Mouse (Mus musculus) heart, embryonic 13.5 days (tissue): ENCODE data around the gene Cabin1. TPM values are rescaled to one million over a fixed set of nuclear protein-coding genes. Genes with fewer than 3 reads are reported as not detected.
A peak's percentile ranks its signal among the peaks of the same experiment; 100 is the strongest.

Experiments
- ATAC-seq: fragments of 200-750 bp; cut with Nextera tagmentation; 2 replicates; pipeline ENCODE4 v1.8.0; 2017; ENCODE audit warnings: moderate TSS enrichment; ENCODE audit not compliant: insufficient number of reproducible peaks, low FRiP score, low TSS enrichment; ENCODE audit errors: extremely low read depth
- H3K27ac ChIP-seq: fragments of 300-500 bp; sonication (generic); replicated peaks from 2 replicates; pipeline ENCODE4 v1.5.1; 2015; ENCODE audit warnings: moderate library complexity, mild to moderate bottlenecking, inconsistent platforms
- H3K27me3 ChIP-seq: fragments of 300-500 bp; sonication (generic); replicated peaks from 2 replicates; pipeline ENCODE4 v1.6.1; 2015; ENCODE audit warnings: mild to moderate bottlenecking, inconsistent platforms
- H3K36me3 ChIP-seq: fragments of 300-500 bp; sonication (generic); 2 replicates; pipeline ENCODE4 v1.6.1; 2015; ENCODE audit warnings: mild to moderate bottlenecking, inconsistent platforms
- H3K4me1 ChIP-seq: fragments of 300-500 bp; sonication (generic); 2 replicates; pipeline ENCODE4 v1.6.1; 2015; ENCODE audit warnings: inconsistent platforms
- H3K4me2 ChIP-seq: fragments of 300-500 bp; sonication (generic); 2 replicates; pipeline ENCODE4 v1.6.1; 2015; ENCODE audit warnings: inconsistent platforms, mild to moderate bottlenecking, moderate library complexity
- H3K4me3 ChIP-seq: fragments of 300-500 bp; sonication (generic); 2 replicates; pipeline ENCODE4 v1.5.1; 2015; ENCODE audit warnings: moderate library complexity, mild to moderate bottlenecking, inconsistent platforms
- H3K9ac ChIP-seq: fragments of 300-500 bp; sonication (generic); 2 replicates; pipeline ENCODE4 v1.6.1; 2015; ENCODE audit warnings: inconsistent platforms, mild to moderate bottlenecking, moderate library complexity
- H3K9me3 ChIP-seq: fragments of 300-500 bp; sonication (generic); 2 replicates; pipeline ENCODE4 v1.6.1; 2016; ENCODE audit warnings: inconsistent platforms
- whole genome bisulfite sequencing: fragments of 180-500 bp; shearing (Covaris S2); methylation state at CpG from one replicate; pipeline ENCODE4 v1.1.7; 2015; ENCODE audit warnings: mixed read lengths; 5-methylcytosine and 5-hydroxymethylcytosine counted together
- polyA plus RNA-seq: library from polyadenylated mRNA; unstranded; fragments of >200 nt; fragmentation: Nextera tagmentation; extraction: Ambion mirVana; gene quantifications from 2 replicates; pipeline ENCODE4 v1.2.1, GENCODE M21; 2015

The Cabin1 gene
- polyA plus RNA-seq, 1 experiment from 2014 or later, result 24.3 TPM

GRCm38 (mm10) chr10:75709261-75709660 is 54.9 kb downstream of the Cabin1 start:
- no peaks in the 10 kb centered on the region for H3K27me3 ChIP-seq
- peaks cover 80% of the 10 kb centered on the region for H3K36me3 ChIP-seq
- peaks cover 24% of the 10 kb centered on the region for H3K4me1 ChIP-seq
- no peak overlapping the region for H3K9ac ChIP-seq
- no peak overlapping the region for H3K27ac ChIP-seq
- ATAC-seq, result no peak
- WGBS, result 80% methylated on average over 9 of the region's 9 CpGs
- H3K9me3 ChIP-seq, result no peaks in the 10 kb centered on the region
- H3K4me3 ChIP-seq, result no peak overlapping the region
- H3K4me2 ChIP-seq, result no peak overlapping the region

GRCm38 (mm10) chr10:75708633-75708992 is 55.5 kb downstream of the Cabin1 start:
- H3K4me1 ChIP-seq, result peaks cover 31% of the 10 kb centered on the region
- no peaks in the 10 kb centered on the region for H3K9me3 ChIP-seq
- no peak overlapping the region for H3K27ac ChIP-seq
- no peak overlapping the region for H3K4me3 ChIP-seq
- no peaks in the 10 kb centered on the region for H3K27me3 ChIP-seq
- no peak overlapping the region for H3K4me2 ChIP-seq
- ATAC-seq, result 0 out of 2 replicates have a peak, but pooled peaks have one; percentile 34
- H3K9ac ChIP-seq, result no peak overlapping the region
- WGBS, result 50% methylated on average over 9 of the region's 9 CpGs
- peaks cover 74% of the 10 kb centered on the region for H3K36me3 ChIP-seq

DNA sequence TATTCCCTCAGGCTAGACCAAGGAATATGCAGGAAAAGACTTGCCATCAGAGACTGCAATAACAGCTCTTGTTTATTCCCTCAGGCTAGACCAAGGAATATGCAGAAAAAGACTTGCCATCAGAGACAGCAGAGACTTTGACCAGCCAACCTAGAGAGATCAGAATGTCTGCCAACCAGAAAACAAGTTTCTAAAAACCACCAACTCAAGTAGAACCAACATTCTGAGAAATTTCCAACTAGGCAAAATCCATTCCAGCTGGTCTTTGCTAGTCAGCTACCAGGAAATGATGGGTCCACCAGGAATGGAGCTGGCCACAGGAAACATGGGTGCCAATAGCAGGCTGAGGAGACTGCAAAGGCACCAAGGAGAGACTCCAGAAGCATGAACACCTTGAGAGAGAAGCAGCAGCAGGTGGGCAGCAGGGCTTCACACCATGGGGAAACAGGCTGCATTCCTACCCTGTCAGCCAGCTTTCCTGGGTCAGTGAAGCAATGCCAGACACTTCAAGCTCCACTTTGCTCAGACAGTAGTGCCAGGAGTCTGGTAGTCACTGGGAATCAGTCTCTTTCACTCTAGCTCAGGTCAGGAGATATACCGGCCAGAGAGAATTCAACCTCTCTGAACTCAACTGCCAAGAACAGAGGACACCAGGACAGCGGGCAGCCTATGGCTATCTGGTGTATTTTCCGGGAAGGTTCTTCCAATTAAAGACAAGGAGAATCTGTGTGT is 56.1 kb downstream of the Cabin1 start:
- no peak for ATAC-seq
- H3K27me3 ChIP-seq, result no peaks in the 10 kb centered on the region
- WGBS, result 91% methylated on average over 3 of the region's 3 CpGs
- H3K4me3 ChIP-seq, result no peak overlapping the region
- H3K27ac ChIP-seq, result no peak overlapping the region
- no peak overlapping the region for H3K9ac ChIP-seq
- no peaks in the 10 kb centered on the region for H3K9me3 ChIP-seq
- H3K4me1 ChIP-seq, result peaks cover 33% of the 10 kb centered on the region
- H3K4me2 ChIP-seq, result no peak overlapping the region
- H3K36me3 ChIP-seq, result peaks cover 72% of the 10 kb centered on the region

- 73% methylated on average over 8 of the region's 8 CpGs for WGBS
- H3K27me3 ChIP-seq, result no peaks in the 10 kb centered on the region
- no peak overlapping the region for H3K9ac ChIP-seq
- no peak overlapping the region for H3K4me2 ChIP-seq
- peaks cover 61% of the 10 kb centered on the region for H3K36me3 ChIP-seq
- peaks cover 33% of the 10 kb centered on the region for H3K4me1 ChIP-seq
- no peaks in the 10 kb centered on the region for H3K9me3 ChIP-seq
- no peak for ATAC-seq
- no peak overlapping the region for H3K4me3 ChIP-seq
- no peak overlapping the region for H3K27ac ChIP-seq
Measured at GRCm38 (mm10) chr10:75706632-75707216, 57.4 kb downstream of the Cabin1 start.

- Histone ChIP-seq H3K27ac (no peak overlapping the region), H3K36me3 (peaks cover 54% of the 10 kb centered on the region), H3K4me2 (no peak overlapping the region), H3K4me3 (no peak overlapping the region), H3K9me3 (no peaks in the 10 kb centered on the region), H3K27me3 (no peaks in the 10 kb centered on the region), H3K9ac (no peak overlapping the region), H3K4me1 (peaks cover 33% of the 10 kb centered on the region)
- WGBS, result 66% methylated on average over 7 of the region's 7 CpGs
- ATAC-seq, result no peak
Measured at GRCm38 (mm10) chr10:75705681-75706400, 58.3 kb downstream of the Cabin1 start.

DNA sequence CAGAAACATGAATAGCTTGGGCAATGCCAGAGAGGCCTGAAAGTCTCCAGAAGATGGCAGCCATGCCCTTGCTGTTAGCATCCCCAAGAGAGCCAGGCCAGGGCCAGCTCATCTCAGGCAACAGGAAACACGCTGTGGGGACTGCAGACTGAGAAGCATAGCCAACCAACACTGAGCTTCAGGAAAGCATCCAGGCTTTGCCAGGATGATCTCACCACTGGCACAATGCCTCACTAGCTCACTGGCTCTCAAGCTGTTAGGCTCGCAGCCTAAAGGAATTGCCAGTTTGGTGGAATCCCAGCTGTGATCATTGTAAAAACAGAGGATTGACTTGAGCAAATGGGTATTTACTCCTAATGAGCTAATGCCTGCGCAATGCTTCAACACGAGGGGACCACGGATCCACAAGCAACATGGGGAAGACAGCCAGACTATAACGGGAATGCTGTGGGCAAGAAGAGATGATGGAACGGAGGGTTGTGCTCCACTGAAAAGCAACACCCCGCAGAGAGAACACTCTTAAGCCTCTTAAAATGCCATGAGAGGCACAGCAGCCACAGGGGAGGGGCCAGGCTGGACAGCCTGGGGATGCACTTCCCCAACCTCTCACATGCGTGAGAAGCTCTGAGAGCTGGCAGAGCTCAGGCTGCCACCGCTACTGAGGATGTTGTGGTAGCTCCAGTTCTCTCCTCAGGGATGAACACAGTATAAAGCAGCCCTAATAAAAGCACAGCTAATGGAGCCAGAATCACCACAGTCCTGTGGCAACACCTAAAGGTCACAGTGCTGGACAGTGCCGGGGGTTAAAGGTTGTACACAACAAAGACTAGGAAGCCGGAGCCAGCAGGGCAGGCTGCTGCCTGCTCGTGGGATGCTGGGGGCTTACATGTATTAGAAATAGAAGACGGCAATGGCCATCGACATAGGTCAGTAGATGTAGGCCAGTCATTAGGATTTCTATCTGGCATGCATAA is 59.6 kb downstream of the Cabin1 start:
- H3K4me1 ChIP-seq, result peaks cover 33% of the 10 kb centered on the region
- H3K27ac ChIP-seq, result peak overlapping the region; percentile 71
- 0 out of 2 replicates have a peak overlapping the region, but pooled peaks have one; percentile 7 for H3K4me3 ChIP-seq
- peak; percentile 65; the same call in 1 of the 2 replicates for ATAC-seq
- H3K9ac ChIP-seq, result 0 out of 2 replicates have a peak overlapping the region, but pooled peaks have one; percentile 48
- H3K4me2 ChIP-seq, result peak overlapping the region; percentile 41
- 60% methylated on average over 15 of the region's 15 CpGs for WGBS
- no peaks in the 10 kb centered on the region for H3K9me3 ChIP-seq
- peaks cover 53% of the 10 kb centered on the region for H3K36me3 ChIP-seq
- no peaks in the 10 kb centered on the region for H3K27me3 ChIP-seq

DNA sequence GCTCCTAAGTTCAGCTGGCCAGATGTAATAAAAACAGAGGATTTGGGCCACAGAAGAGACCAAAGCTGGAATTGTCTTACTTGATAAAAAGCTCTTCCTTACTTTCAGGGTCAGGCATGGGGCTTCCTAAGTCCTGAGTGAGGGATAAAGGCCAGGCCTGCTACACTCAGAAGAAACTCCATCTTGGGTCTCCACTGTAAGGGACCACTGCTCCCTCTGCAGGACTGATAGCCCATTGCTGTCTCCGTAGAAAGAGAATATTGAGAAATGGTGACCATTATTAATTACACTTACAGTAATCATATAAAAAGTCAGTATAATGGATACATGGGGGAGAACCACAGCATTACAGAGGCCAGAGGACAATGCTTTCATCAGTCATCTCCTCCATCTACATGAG is 60.6 kb downstream of the Cabin1 start:
- no peak overlapping the region for H3K4me2 ChIP-seq
- no peak for ATAC-seq
- no peak overlapping the region for H3K4me3 ChIP-seq
- peaks cover 53% of the 10 kb centered on the region for H3K36me3 ChIP-seq
- peaks cover 33% of the 10 kb centered on the region for H3K4me1 ChIP-seq
- no peaks in the 10 kb centered on the region for H3K27me3 ChIP-seq
- H3K9me3 ChIP-seq, result no peaks in the 10 kb centered on the region
- 79% methylated on average over 1 of the region's 1 CpGs for WGBS
- H3K9ac ChIP-seq, result 0 out of 2 replicates have a peak overlapping the region, but pooled peaks have one; percentile 2
- H3K27ac ChIP-seq, result peak overlapping the region; percentile 71

DNA sequence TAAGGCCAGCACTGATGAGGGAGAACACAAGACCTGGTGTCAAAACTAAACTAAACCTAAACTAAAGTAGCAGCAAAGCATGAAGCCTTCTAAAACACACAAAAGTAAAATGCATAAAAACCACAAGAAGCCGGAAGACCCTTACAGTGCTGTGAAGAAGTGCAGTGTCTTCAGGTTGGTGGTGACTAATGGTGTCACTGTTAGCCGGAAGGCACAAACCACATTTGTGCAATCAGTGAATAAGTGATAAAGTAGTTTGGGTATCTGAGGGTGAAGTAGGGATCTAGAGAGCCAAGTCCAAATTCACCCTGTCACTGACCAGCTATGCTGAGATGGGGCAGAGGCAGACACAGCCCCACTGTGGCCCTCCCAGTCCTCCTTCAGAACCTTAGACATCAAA is 61.6 kb downstream of the Cabin1 start:
- Histone ChIP-seq H3K9ac (no peak overlapping the region), H3K4me2 (no peak overlapping the region), H3K27ac (no peak overlapping the region), H3K4me1 (peaks cover 33% of the 10 kb centered on the region), H3K36me3 (peaks cover 54% of the 10 kb centered on the region), H3K27me3 (no peaks in the 10 kb centered on the region), H3K9me3 (no peaks in the 10 kb centered on the region), H3K4me3 (no peak overlapping the region)
- 80% methylated on average over 2 of the region's 2 CpGs for WGBS
- ATAC-seq, result no peak

DNA sequence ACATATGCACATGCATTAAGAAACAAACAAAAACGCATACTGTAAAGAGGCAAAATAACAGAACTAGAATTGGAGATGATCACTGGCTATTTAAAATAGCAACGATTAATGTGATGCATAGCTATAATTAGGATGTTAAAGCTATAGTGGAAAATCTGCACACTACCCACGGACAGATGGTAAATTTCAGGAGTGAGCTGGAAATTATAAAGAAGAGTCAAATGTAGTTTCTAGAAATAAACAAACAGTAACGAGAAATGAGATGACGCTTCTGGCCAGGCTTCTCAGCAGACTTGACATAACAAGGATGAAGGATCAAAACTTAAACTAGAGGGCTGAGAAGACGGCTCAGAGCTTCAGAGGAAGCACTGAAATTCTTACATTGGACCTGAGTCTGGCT is 62.9 kb downstream of the Cabin1 start:
- H3K4me3 ChIP-seq, result no peak overlapping the region
- H3K36me3 ChIP-seq, result peaks cover 57% of the 10 kb centered on the region
- no peaks in the 10 kb centered on the region for H3K27me3 ChIP-seq
- H3K9me3 ChIP-seq, result no peaks in the 10 kb centered on the region
- 87% methylated on average over 6 of the region's 6 CpGs for WGBS
- no peak for ATAC-seq
- H3K27ac ChIP-seq, result no peak overlapping the region
- peaks cover 28% of the 10 kb centered on the region for H3K4me1 ChIP-seq
- H3K4me2 ChIP-seq, result no peak overlapping the region
- no peak overlapping the region for H3K9ac ChIP-seq

DNA sequence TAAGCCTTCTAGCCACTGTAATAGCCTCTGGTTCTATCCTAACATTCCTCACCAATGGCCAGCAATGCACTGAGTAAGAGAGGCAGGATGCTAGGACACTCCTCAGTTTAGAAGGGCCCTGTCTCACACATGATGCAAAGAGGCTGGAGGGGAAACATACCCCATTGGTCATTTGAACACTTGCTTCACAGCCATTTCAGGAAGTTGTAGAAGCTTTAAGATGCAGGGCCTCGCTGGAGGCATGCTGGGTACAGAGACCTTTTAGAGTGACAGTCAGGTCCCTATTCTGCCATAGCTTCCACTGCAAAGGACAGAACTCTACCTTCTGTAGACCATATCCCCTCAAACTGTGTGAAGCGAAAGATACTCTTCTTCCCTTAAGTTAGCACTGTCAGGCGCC is 66.4 kb downstream of the Cabin1 start:
- Histone ChIP-seq H3K4me1 (peaks cover 18% of the 10 kb centered on the region), H3K27ac (no peak overlapping the region), H3K36me3 (peaks cover 80% of the 10 kb centered on the region), H3K27me3 (no peaks in the 10 kb centered on the region), H3K4me2 (no peak overlapping the region; the same call in 1 of the 2 replicates), H3K9ac (no peak overlapping the region), H3K9me3 (no peaks in the 10 kb centered on the region), H3K4me3 (no peak overlapping the region)
- WGBS, result 81% methylated on average over 3 of the region's 3 CpGs
- no peak for ATAC-seq
